Mouse (Mus musculus) brain, adult 10 weeks (tissue): ENCODE measurements around the gene Scn11a. TPM values are rescaled to one million over a fixed set of nuclear protein-coding genes. Genes with fewer than 3 reads are reported as not detected.

Experiments
- polyA plus RNA-seq: library from polyadenylated mRNA; stranded (reverse); fragments of 350-450 nt; fragmentation: Illumina TruSeq; extraction: RNeasy Lipid Tissue Mini Kit (QIAGEN cat#74804); gene quantifications from one replicate; pipeline ENCODE4 v1.2.3, GENCODE M21; 2015; ENCODE audit warnings: low read depth, low replicate concordance

The Scn11a gene
- not detected for polyA plus RNA-seq

GRCm38 (mm10) chr9:119825297-119825696 lies at the start of gene Scn11a:
Gene Scn11a, minus strand, starts transcription at chr9:119825456.

GRCm38 (mm10) chr9:119719222-119719621 lies 106.0 kb downstream of the Scn11a start, which contains the start of gene Scn10a:
Gene Scn10a, minus strand, starts transcription at chr9:119719322.

Other genes starting within 250 kb of the Scn11a start
- gene Scn5a, start 246.4 kb downstream of the Scn11a start, polyA plus RNA-seq: 0.85 TPM
- gene Scn10a, start 106.1 kb downstream of the Scn11a start, polyA plus RNA-seq: 0.06 TPM
- 56.5 TPM for gene Wdr48, start 69.4 kb upstream of the Scn11a start, polyA plus RNA-seq
- 21.4 TPM for gene Gorasp1, start 112.1 kb upstream of the Scn11a start, polyA plus RNA-seq
- 1.7 TPM for gene Ttc21a, start 112.2 kb upstream of the Scn11a start, polyA plus RNA-seq
- gene Csrnp1, start 159.2 kb upstream of the Scn11a start, polyA plus RNA-seq: 12.4 TPM
- gene Xirp1, start 198.1 kb upstream of the Scn11a start, polyA plus RNA-seq: 0.12 TPM
- gene Cx3cr1, start 244.4 kb upstream of the Scn11a start, polyA plus RNA-seq: 37.9 TPM